Mouse (Mus musculus) intestine, postnatal 0 days (tissue): ENCODE results near the gene Kctd2. TPM values are rescaled to one million over a fixed set of nuclear protein-coding genes. Genes with fewer than 3 reads are reported as not detected.
"Not testable (repeated sequence)": the region's sequence is repeated elsewhere in the genome, so short reads cannot be mapped to it uniquely, and the experiment has no call there.

Experiments used
- ATAC-seq: fragments of 200-750 bp; cut with Nextera tagmentation; 2 replicates; pipeline ENCODE4 v1.8.0; 2017; ENCODE audit warnings: mild to moderate bottlenecking, moderate TSS enrichment, moderate library complexity
- H3K27ac ChIP-seq: fragments of 300-500 bp; sonication (generic); 2 replicates; pipeline ENCODE4 v1.5.1; 2014; ENCODE audit warnings: mild to moderate bottlenecking, low read depth, low read length, moderate library complexity
- H3K27me3 ChIP-seq: fragments of 300-500 bp; sonication (generic); replicated peaks from 2 replicates; pipeline ENCODE4 v1.6.1; 2014; ENCODE audit warnings: low read length, mixed read lengths; ENCODE audit not compliant: control insufficient read depth, insufficient read depth
- H3K36me3 ChIP-seq: fragments of 300-500 bp; sonication (generic); 2 replicates; pipeline ENCODE4 v1.6.1; 2014; ENCODE audit warnings: mild to moderate bottlenecking, moderate library complexity; ENCODE audit not compliant: control insufficient read depth, insufficient read depth
- H3K4me1 ChIP-seq: fragments of 300-500 bp; sonication (generic); replicated peaks from 2 replicates; pipeline ENCODE4 v1.6.1; 2014; ENCODE audit warnings: antibody characterized with exemption, low read length, mixed read lengths; ENCODE audit not compliant: control insufficient read depth, insufficient read depth
- H3K4me2 ChIP-seq: fragments of 300-500 bp; sonication (generic); replicated peaks from 2 replicates; pipeline ENCODE4 v1.6.1; 2014; ENCODE audit warnings: low read depth, mild to moderate bottlenecking, moderate library complexity
- H3K4me3 ChIP-seq: fragments of 300-500 bp; sonication (generic); 2 replicates; pipeline ENCODE4 v1.5.1; 2014; ENCODE audit warnings: low read depth, low read length
- H3K9ac ChIP-seq: fragments of 300-500 bp; sonication (generic); 2 replicates; pipeline ENCODE4 v1.6.1; 2014; ENCODE audit warnings: mild to moderate bottlenecking, low read depth, low read length
- H3K9me3 ChIP-seq: fragments of 300-500 bp; sonication (generic); 2 replicates; pipeline ENCODE4 v1.6.1; 2016; ENCODE audit warnings: mixed run types; ENCODE audit not compliant: control insufficient read depth
- CTCF ChIP-seq: sonication (generic); IDR thresholded peaks from 2 replicates; pipeline ENCODE4 v1.5.1; 2016; ENCODE audit warnings: low read depth, mild to moderate bottlenecking, control low read depth, antibody characterized with exemption, moderate library complexity
- WGBS: fragments of 180-500 bp; shearing (Covaris S2); extraction: QIAGEN DNeasy Blood & Tissue Kit; methylation state at CpG from one replicate; pipeline ENCODE4 v1.1.7; 2014; 5-methylcytosine and 5-hydroxymethylcytosine counted together
- polyA plus RNA-seq: library from polyadenylated mRNA; unstranded; fragments of >200 nt; fragmentation: Nextera tagmentation; extraction: Ambion mirVana; gene quantifications from 2 replicates; pipeline ENCODE4 v1.2.1, GENCODE M21; 2015

The Kctd2 gene
- polyA plus RNA-seq, 1 experiment from 2014 or later = 17.5 TPM

DNA sequence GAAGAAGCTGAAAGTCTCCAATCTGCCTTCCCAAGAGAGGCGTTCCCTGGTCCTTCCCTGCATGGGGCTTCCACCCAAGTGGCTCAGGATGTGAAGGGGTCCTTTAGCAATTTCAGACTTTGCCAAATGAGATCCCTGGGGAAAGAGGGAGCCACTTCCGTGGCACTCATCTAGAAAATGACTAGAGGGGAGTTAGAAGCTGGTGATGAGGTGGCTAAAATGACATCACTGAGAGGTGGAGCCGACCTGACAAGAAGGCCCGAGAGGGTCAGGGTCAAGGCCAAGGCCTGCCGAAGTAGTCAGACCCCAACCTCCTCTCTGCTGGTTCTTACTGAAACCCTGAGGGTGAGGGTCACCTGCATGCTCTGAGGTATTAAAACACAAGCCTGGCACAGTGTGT is 37.0 kb upstream of the Kctd2 start:
- H3K4me2 ChIP-seq = peak overlapping the region; percentile 99
- no peak overlapping the region for H3K9ac ChIP-seq
- no peak for ATAC-seq
- no peak for TF ChIP-seq CTCF
- H3K27me3 ChIP-seq = 0 out of 2 replicates have a peak, but pooled peaks cover 7% of the 10 kb centered on the region
- WGBS = 24% methylated on average over 5 of the region's 5 CpGs
- H3K4me3 ChIP-seq = peak overlapping the region; percentile 79
- H3K4me1 ChIP-seq = no peaks in the 10 kb centered on the region
- no peak overlapping the region for H3K27ac ChIP-seq
- H3K9me3 ChIP-seq = no peaks in the 10 kb centered on the region
- no peaks in the 10 kb centered on the region for H3K36me3 ChIP-seq

DNA sequence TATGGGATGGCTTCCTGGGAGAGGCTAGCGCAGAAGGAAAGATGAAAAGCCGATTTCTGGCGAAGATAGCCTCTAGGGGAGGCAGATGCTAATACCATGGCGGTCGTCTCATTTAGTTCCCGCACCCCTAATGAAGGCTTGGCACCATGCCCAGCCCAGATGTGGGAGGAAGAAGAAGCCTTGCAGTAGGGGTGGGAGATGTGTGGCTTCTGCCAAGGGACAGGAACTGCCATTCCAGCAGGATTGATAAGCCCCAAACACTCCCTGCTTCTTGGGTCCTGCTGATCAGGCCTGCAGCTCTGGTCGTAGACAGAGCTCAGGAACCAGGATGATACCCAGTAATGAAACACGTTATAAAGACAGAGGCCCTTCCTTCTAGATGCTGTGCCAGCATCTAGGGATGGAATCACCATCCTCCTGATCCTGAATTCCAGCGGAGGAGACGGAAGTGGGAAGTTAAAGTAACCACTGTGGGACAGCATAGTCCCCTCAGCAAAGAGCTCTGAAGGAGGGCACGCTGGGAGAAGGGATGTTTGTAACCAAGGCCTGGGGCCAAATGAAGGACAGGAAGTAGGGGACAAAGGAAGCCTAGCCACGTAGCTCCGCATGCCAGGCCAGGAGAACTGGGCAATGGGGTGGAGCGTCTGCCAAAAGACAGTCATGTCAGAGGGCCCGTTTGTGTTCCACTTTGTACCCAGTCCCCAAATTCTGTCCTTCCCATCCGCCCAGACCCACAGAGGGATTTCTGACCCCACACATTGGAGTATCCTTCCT is 36.0 kb upstream of the Kctd2 start:
- no peak for ATAC-seq
- H3K27me3 ChIP-seq = 0 out of 2 replicates have a peak, but pooled peaks cover 7% of the 10 kb centered on the region
- H3K9ac ChIP-seq = no peak overlapping the region
- peak overlapping the region; percentile 21; the same call in 1 of the 2 replicates for H3K4me2 ChIP-seq
- no peak overlapping the region for H3K4me3 ChIP-seq
- no peak overlapping the region for H3K27ac ChIP-seq
- 54% methylated on average over 16 of the region's 16 CpGs for WGBS
- no peak for TF ChIP-seq CTCF
- H3K9me3 ChIP-seq = no peaks in the 10 kb centered on the region
- H3K4me1 ChIP-seq = no peaks in the 10 kb centered on the region
- H3K36me3 ChIP-seq = no peaks in the 10 kb centered on the region

DNA sequence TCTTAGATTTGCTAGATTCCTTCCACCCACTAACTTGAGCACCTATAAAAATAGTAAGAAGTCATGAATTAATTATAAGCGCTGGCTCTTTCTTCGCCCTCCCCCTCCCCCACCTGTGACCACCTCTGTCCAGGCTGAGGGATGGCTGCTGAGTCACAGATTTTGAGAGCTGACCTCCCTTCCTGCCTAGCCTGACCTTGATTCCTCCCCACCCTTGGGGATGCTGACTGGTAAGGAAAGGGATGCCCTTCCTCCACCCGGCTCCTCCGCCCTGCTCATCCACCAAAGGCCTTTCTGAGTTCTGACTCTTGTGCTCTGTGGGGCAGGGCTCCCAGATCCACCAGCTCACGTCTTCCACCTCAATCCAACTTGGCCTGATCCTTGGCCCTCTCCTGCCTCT is 35.3 kb upstream of the Kctd2 start:
- no peak for ATAC-seq
- no peak for TF ChIP-seq CTCF
- no peak overlapping the region for H3K4me2 ChIP-seq

DNA sequence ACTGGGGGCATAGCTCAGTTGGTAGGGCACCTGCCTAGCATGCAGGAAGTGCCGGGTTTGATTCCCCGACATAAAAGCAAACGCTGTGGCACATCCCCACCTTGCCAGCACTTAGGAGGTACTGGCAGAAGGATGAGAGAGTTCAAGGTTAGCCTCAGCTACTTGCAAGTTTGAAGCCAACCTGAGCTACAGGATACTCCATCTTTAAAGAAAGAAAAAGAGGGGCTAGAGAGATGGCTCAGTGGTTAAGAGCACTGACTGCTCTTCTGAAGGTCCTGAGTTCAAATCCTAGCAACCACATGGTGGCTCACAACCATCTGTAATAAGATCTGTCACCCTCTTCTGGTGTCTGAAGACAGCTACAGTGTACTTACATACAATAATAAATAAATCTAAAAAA is 33.1 kb upstream of the Kctd2 start:
- H3K9ac ChIP-seq, H3K9me3 ChIP-seq, H3K4me2 ChIP-seq, H3K4me3 ChIP-seq, H3K36me3 ChIP-seq, H3K4me1 ChIP-seq, ATAC-seq, H3K27me3 ChIP-seq, H3K27ac ChIP-seq: not testable (repeated sequence)
- 86% methylated on average over 3 of the region's 3 CpGs for WGBS

More for the DNA sequence above, 35.3 kb upstream of the Kctd2 start:
- 80% methylated on average over 5 of the region's 5 CpGs for WGBS
- Histone ChIP-seq H3K27me3 (0 out of 2 replicates have a peak, but pooled peaks cover 7% of the 10 kb centered on the region), H3K9ac (no peak overlapping the region), H3K9me3 (no peaks in the 10 kb centered on the region), H3K4me3 (no peak overlapping the region), H3K4me1 (no peaks in the 10 kb centered on the region), H3K27ac (no peak overlapping the region), H3K36me3 (no peaks in the 10 kb centered on the region)

DNA sequence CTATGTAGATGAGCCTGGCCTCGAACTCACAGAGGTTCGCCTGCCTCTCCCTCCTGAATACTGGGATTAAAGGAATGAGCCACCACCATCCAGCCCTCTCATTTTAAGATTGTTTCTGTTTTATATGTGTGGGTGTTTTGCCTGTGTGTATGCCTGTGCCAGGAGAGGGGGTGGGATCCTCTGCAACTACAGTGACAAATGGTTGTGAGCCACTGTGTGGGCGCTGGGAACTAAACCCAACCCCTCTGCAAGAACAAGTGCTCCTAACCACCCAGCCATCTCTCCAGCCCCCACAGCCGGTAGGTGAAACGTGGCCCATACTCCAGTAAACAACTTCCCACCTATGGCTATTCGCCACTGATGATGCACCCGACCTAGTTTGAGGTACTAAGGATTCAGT is 28.6 kb upstream of the Kctd2 start:
- no peak for ATAC-seq

DNA sequence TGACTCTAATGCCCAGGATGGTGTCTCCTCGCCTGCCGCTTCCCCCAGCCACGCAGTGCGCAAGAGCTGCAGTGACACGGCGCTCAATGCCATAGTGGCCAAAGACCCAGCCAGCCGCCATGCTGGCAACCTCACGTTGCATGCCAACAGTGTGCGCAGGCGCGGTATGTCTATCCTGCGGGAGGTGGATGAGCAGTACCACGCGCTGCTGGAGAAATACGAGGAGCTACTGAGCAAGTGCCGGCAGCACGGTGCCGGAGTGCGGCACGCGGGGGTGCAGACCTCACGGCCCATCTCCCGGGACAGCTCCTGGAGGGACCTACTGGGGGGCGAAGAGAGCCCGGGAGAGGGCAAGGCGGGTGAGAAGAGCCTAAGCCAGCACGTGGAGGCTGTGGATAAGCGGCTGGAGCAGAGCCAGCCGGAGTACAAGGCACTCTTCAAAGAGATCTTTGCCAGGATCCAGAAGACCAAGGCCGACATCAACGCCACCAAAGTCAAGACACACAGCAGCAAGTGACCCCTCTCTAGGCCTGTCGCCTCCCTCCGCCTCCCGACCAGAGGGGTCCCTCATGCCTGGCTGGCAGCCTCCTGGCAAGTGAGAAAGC is 26.1 kb upstream of the Kctd2 start:
- H3K27me3 ChIP-seq = no peaks in the 10 kb centered on the region
- H3K9ac ChIP-seq = no peak overlapping the region
- WGBS = 65% methylated on average over 34 of the region's 34 CpGs
- H3K4me2 ChIP-seq = no peak overlapping the region; the same call in 1 of the 2 replicates
- H3K4me3 ChIP-seq = no peak overlapping the region
- H3K36me3 ChIP-seq = peaks cover 11% of the 10 kb centered on the region; the same call in 1 of the 2 replicates
- ATAC-seq = no peak
- H3K9me3 ChIP-seq = no peaks in the 10 kb centered on the region
- TF ChIP-seq CTCF = no peak
- H3K27ac ChIP-seq = no peak overlapping the region; the same call in 1 of the 2 replicates
- H3K4me1 ChIP-seq = no peaks in the 10 kb centered on the region

More for the DNA sequence above, 28.6 kb upstream of the Kctd2 start:
- Histone ChIP-seq H3K9ac (no peak overlapping the region), H3K27me3 (no peaks in the 10 kb centered on the region), H3K4me1 (no peaks in the 10 kb centered on the region), H3K4me3 (no peak overlapping the region), H3K27ac (no peak overlapping the region), H3K36me3 (peaks cover 11% of the 10 kb centered on the region; the same call in 1 of the 2 replicates), H3K4me2 (no peak overlapping the region), H3K9me3 (no peaks in the 10 kb centered on the region)
- no peak for TF ChIP-seq CTCF
- WGBS = 93% methylated on average over 7 of the region's 7 CpGs
